Mouse (Mus musculus): ENCODE measurements around the gene Gm45021.

Gene Gm45021

GRCm38 (mm10) chr6:48648779-48649178, 59.4 kb downstream of the Gm45021 start:
- DNase-seq (ENCODE audit: low spot score): no peak

DNA sequence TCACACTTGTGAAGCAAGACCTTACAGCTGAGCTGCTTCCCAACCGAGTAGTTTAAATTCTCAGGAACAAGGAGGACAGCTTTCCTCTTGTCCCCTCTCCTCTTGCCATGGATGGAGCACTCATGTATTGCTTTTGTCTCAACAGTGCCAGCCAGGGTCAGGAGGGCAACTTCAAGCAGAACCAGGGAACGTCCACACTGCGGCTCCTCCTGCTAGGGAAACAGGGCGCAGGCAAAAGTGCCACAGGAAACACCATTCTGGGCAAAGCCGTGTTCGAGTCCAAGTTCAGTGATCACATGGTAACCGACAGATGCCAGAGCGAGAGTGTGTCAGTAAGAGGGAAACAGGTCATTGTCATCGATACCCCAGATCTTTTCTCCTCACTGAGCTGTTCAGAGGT, 60.6 kb downstream of the Gm45021 start:
- DNase-seq (ENCODE audit: low spot score): no peak

DNA sequence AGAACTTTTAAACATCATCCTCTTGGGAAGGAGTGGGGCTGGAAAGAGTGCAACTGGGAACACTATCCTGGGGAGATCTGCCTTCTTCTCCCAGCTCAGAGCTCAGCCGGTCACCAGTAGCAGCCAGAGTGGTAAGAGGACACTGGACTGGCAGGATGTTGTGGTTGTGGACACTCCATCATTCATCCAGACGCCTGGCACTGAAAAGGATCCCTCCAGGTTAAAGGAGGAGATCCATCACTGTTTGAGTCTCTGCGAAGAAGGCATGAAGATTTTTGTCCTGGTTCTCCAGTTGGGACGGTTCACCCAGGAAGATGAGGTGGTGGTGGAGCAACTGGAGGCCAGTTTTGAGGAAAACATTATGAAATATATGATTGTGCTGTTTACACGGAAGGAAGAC, 69.3 kb downstream of the Gm45021 start:
- DNase-seq (ENCODE audit: low spot score): no peak

All from yolk sac, embryonic 10.5 days (tissue).